Mouse (Mus musculus): ENCODE results near the gene Hpgd.
"Not testable (repeated sequence)": the region's sequence is repeated elsewhere in the genome, so short reads cannot be mapped to it uniquely, and the experiment has no call there.

Hpgd gene

GRCm38 (mm10) chr8:56294373-56294877, at the start of gene Hpgd:
TSS of gene Hpgd (plus strand) at chr8:56294585.
- peak; percentile 70 for DNase-seq (ENCODE audit: low spot score)

GRCm38 (mm10) chr8:56251728-56252127, 42.7 kb upstream of the Hpgd start:
- not testable (repeated sequence) for DNase-seq (ENCODE audit: low spot score)

- DNase-seq (ENCODE audit: low spot score), result no peak
Observed at GRCm38 (mm10) chr8:56252314-56252713, 42.1 kb upstream of the Hpgd start.

GRCm38 (mm10) chr8:56261190-56261589, 33.2 kb upstream of the Hpgd start:
- no peak for DNase-seq (ENCODE audit: low spot score)

- DNase-seq (ENCODE audit: low spot score), result no peak
Observed at GRCm38 (mm10) chr8:56269687-56270663, 24.4 kb upstream of the Hpgd start.

- no peak for DNase-seq (ENCODE audit: low spot score)
Observed at GRCm38 (mm10) chr8:56272934-56273333, 21.5 kb upstream of the Hpgd start.

- DNase-seq (ENCODE audit: low spot score), result no peak
Observed at GRCm38 (mm10) chr8:56275316-56275715, 19.1 kb upstream of the Hpgd start.

- no peak for DNase-seq (ENCODE audit: low spot score)
Observed at GRCm38 (mm10) chr8:56277810-56278528, 16.4 kb upstream of the Hpgd start.

GRCm38 (mm10) chr8:56278545-56279063, 15.8 kb upstream of the Hpgd start:
- DNase-seq (ENCODE audit: low spot score), result no peak

GRCm38 (mm10) chr8:56283936-56284335, 10.4 kb upstream of the Hpgd start:
- DNase-seq (ENCODE audit: low spot score), result no peak

- DNase-seq (ENCODE audit: low spot score), result no peak
Observed at GRCm38 (mm10) chr8:56284957-56285356, 9.4 kb upstream of the Hpgd start.

GRCm38 (mm10) chr8:56286717-56287116, 7.7 kb upstream of the Hpgd start:
- peak; percentile 16 for DNase-seq (ENCODE audit: low spot score)

- no peak for DNase-seq (ENCODE audit: low spot score)
Observed at GRCm38 (mm10) chr8:56287370-56288072, 6.9 kb upstream of the Hpgd start.

GRCm38 (mm10) chr8:56292318-56292717, 2.1 kb upstream of the Hpgd start:
- no peak for DNase-seq (ENCODE audit: low spot score)

GRCm38 (mm10) chr8:56293480-56293879, 905 bp upstream of the Hpgd start:
- peak; percentile 25 for DNase-seq (ENCODE audit: low spot score)

- peak; percentile 39 for DNase-seq (ENCODE audit: low spot score)
Observed at GRCm38 (mm10) chr8:56294886-56295555, 636 bp downstream of the Hpgd start.

GRCm38 (mm10) chr8:56299421-56299820, 5.0 kb downstream of the Hpgd start:
- no peak for DNase-seq (ENCODE audit: low spot score)

- DNase-seq (ENCODE audit: low spot score), result not testable (repeated sequence)
Observed at GRCm38 (mm10) chr8:56301303-56301702, 6.9 kb downstream of the Hpgd start.

- no peak for DNase-seq (ENCODE audit: low spot score)
Observed at GRCm38 (mm10) chr8:56304595-56304994, 10.2 kb downstream of the Hpgd start.

GRCm38 (mm10) chr8:56313622-56314021, 19.2 kb downstream of the Hpgd start:
- DNase-seq (ENCODE audit: low spot score), result no peak

- no peak for DNase-seq (ENCODE audit: low spot score)
Observed at GRCm38 (mm10) chr8:56315189-56315588, 20.8 kb downstream of the Hpgd start.

Measured in retina, embryonic 14.5 days (tissue).